Comparison of ENCODE assay signal across 9 mouse cellular contexts in genomic region chr4:156034901-156035300, GRCm38 (mm10). TPM values are rescaled to one million over a fixed set of nuclear protein-coding genes. Genes with fewer than 3 reads are reported as not detected.
A peak's percentile ranks its signal among the peaks of the same experiment; 100 is the strongest.
DNase-seq lines count a peak whose midpoint lies in the region; ATAC-seq lines count a peak whose summit lies in the region.
"Had no signal": no experiment of that assay in that cellular context is flagged by ENCODE, and none has a peak within 500 bp of the region (broad histone marks: within the 10 kb centered on the region; RNA-seq: fewer than 3 reads in every experiment).

No protein-coding gene starts in this region.

- no peak for ATAC-seq in heart, embryonic 12.5 days (ENCODE audit: insufficient number of reproducible peaks, low FRiP score)
- ATAC-seq in intestine, embryonic 14.5 days (replicated peaks; ENCODE audit: low FRiP score, low TSS enrichment, low read depth): no peak

- no peaks in the 10 kb centered on the region for H3K36me3 ChIP-seq in heart, embryonic 12.5 days
- no peaks in the 10 kb centered on the region; the same call in 1 of the 2 replicates for H3K36me3 ChIP-seq in intestine, embryonic 14.5 days (ENCODE audit: control insufficient read depth, insufficient read depth, low read length)

- 5% methylated on average over 25 of the region's 25 CpGs for WGBS in heart, embryonic 12.5 days
- WGBS in intestine, embryonic 14.5 days: 11% methylated on average over 25 of the region's 25 CpGs

- peak overlapping the region; percentile 48; the same call in 1 of the 2 replicates for H3K9ac ChIP-seq in heart, embryonic 12.5 days
- 0 out of 2 replicates have a peak overlapping the region, but pooled peaks have one; percentile 10 for H3K9ac ChIP-seq in intestine, embryonic 14.5 days (ENCODE audit: low read length)

- H3K4me2 ChIP-seq in heart, embryonic 12.5 days: peak overlapping the region; percentile 56
- peak overlapping the region; percentile 20; the same call in 1 of the 2 replicates for H3K4me2 ChIP-seq in intestine, embryonic 14.5 days (ENCODE audit: low read length)

- no peak for DNase-seq in heart, adult 18-20 months
- peak; percentile 55 for DNase-seq in ZHBTc4 (ENCODE audit: low read depth, low spot score)
- DNase-seq in intestine, embryonic 14.5 days (ENCODE audit: low spot score): no peak
- DNase-seq in neural tube, embryonic 10.5 days (ENCODE audit: extremely low spot score, low spot score): peak; percentile 34
- no peak for DNase-seq in urinary bladder, postnatal 36 days (ENCODE audit: low spot score in 2 of 2)
- DNase-seq in embryo, embryonic 10.5 days (ENCODE audit: low spot score): no peak
- no peak for DNase-seq in frontal cortex, adult 2 months (ENCODE audit: extremely low spot score in 1 of 2, low spot score in 1 of 2)

- no peak overlapping the region for H3K27ac ChIP-seq in heart, embryonic 12.5 days (ENCODE audit: poor library complexity, severe bottlenecking)
- no peak overlapping the region for H3K27ac ChIP-seq in intestine, embryonic 14.5 days (ENCODE audit: low read depth)

- H3K4me1 ChIP-seq in heart, embryonic 12.5 days (replicated peaks): peaks cover 35% of the 10 kb centered on the region
- H3K4me1 ChIP-seq in intestine, embryonic 14.5 days (replicated peaks; ENCODE audit: control insufficient read depth, insufficient read depth, low read length): peaks cover 22% of the 10 kb centered on the region

- H3K9me3 ChIP-seq in heart, embryonic 12.5 days (replicated peaks): no peaks in the 10 kb centered on the region
- H3K9me3 ChIP-seq in intestine, embryonic 14.5 days (ENCODE audit: control insufficient read depth, low read length): no peaks in the 10 kb centered on the region

- peaks cover 28% of the 10 kb centered on the region for H3K27me3 ChIP-seq in heart, embryonic 12.5 days (replicated peaks)
- H3K27me3 ChIP-seq in intestine, embryonic 14.5 days (replicated peaks; ENCODE audit: control insufficient read depth, insufficient read depth, low read length): peaks cover 20% of the 10 kb centered on the region

- H3K4me3 ChIP-seq in heart, embryonic 12.5 days: peak overlapping the region; percentile 35
- H3K4me3 ChIP-seq in intestine, embryonic 14.5 days (ENCODE audit: low read depth, low read length): peak overlapping the region; percentile 8; the same call in 1 of the 2 replicates

RNA-seq across cellular contexts. Expression of gene Tnfrsf18, which starts 8.9 kb away (rescaled TPM):
- 1.9 and 2.1 TPM in 2 replicates for polyA plus RNA-seq in heart, embryonic 12.5 days (2016; fragmentation: Nextera tagmentation; extraction: Ambion mirVana)
- total RNA-seq in heart, adult 18-20 months (2021): under 1 TPM; 0.45 to 0.49 TPM
- polyA plus RNA-seq in intestine, embryonic 14.5 days (2014; fragmentation: Nextera tagmentation; extraction: Ambion mirVana): 1.6 and 2.0 TPM in 2 replicates
- 0.22 and 0.27 TPM in 2 replicates for polyA plus RNA-seq in frontal cortex, adult 2 months (2012; rRNA removed)

RNA-seq across cellular contexts. Expression of gene Tnfrsf4, which starts 21.3 kb away (rescaled TPM):
- 0.37 TPM in 1 of 2 replicates, not detected in the other for polyA plus RNA-seq in heart, embryonic 12.5 days (2016; fragmentation: Nextera tagmentation; extraction: Ambion mirVana)
- 1 to 10 TPM in 1 of 2 experiments, under 1 TPM in 1; 0.25 to 1.0 TPM for total RNA-seq in heart, adult 18-20 months (2021)
- 0.50 and 0.56 TPM in 2 replicates for polyA plus RNA-seq in intestine, embryonic 14.5 days (2014; fragmentation: Nextera tagmentation; extraction: Ambion mirVana)
- polyA plus RNA-seq in frontal cortex, adult 2 months (2012; rRNA removed): 3.6 and 5.9 TPM in 2 replicates

RNA-seq across cellular contexts. Expression of gene Ttll10, which starts 24.3 kb away (rescaled TPM):
- polyA plus RNA-seq in heart, embryonic 12.5 days (2016; fragmentation: Nextera tagmentation; extraction: Ambion mirVana): 0.14 and 0.24 TPM in 2 replicates
- total RNA-seq in heart, adult 18-20 months (2021): under 1 TPM in 1 of 2 experiments, not detected in 1; 0.33 TPM
- 2.7 and 3.5 TPM in 2 replicates for polyA plus RNA-seq in intestine, embryonic 14.5 days (2014; fragmentation: Nextera tagmentation; extraction: Ambion mirVana)
- polyA plus RNA-seq in frontal cortex, adult 2 months (2012; rRNA removed): 0.04 and 0.06 TPM in 2 replicates
- total RNA-seq: MEL had no signal

RNA-seq across cellular contexts. Expression of gene Sdf4, which starts 42.2 kb away (rescaled TPM):
- polyA plus RNA-seq in heart, embryonic 12.5 days (2016; fragmentation: Nextera tagmentation; extraction: Ambion mirVana): 138 and 140 TPM in 2 replicates
- 10 to 100 TPM; 82.1 to 89.0 TPM for total RNA-seq in heart, adult 18-20 months (2021)
- 157 and 165 TPM in 2 replicates for polyA plus RNA-seq in intestine, embryonic 14.5 days (2014; fragmentation: Nextera tagmentation; extraction: Ambion mirVana)
- polyA plus RNA-seq in frontal cortex, adult 2 months (2012; rRNA removed): 123 and 128 TPM in 2 replicates

RNA-seq across cellular contexts. Expression of gene B3galt6, which starts 42.5 kb away (rescaled TPM):
- polyA plus RNA-seq in heart, embryonic 12.5 days (2016; fragmentation: Nextera tagmentation; extraction: Ambion mirVana): 10.3 and 11.0 TPM in 2 replicates
- total RNA-seq in heart, adult 18-20 months (2021): 1 to 10 TPM; 2.7 to 3.1 TPM
- 16.6 and 17.9 TPM in 2 replicates for polyA plus RNA-seq in intestine, embryonic 14.5 days (2014; fragmentation: Nextera tagmentation; extraction: Ambion mirVana)
- 9.7 and 10.6 TPM in 2 replicates for polyA plus RNA-seq in frontal cortex, adult 2 months (2012; rRNA removed)

Comparison
In these comparisons a context has a peak if more than half of its experiments do, and no peak if none do; other contexts are left out.
1. DNase-seq: peak in ZHBTc4 (single experiment) and neural tube, embryonic 10.5 days (single experiment); none in heart, adult 18-20 months (0 of 2), intestine, embryonic 14.5 days (single experiment), urinary bladder, postnatal 36 days (0 of 2), embryo, embryonic 10.5 days (single experiment) and frontal cortex, adult 2 months (0 of 2).